Mouse (Mus musculus) G1E-ER4 (cell line): ENCODE results near the gene Fbxw26. TPM values are rescaled to one million over a fixed set of nuclear protein-coding genes. Genes with fewer than 3 reads are reported as not detected.
"Not testable (repeated sequence)": the region's sequence is repeated elsewhere in the genome, so short reads cannot be mapped to it uniquely, and the experiment has no call there.

Experiments
- GATA1 ChIP-seq: IDR thresholded peaks from one replicate; pipeline ENCODE4 v1.8.0; 2012; ENCODE audit warnings: low read length, inconsistent platforms
- polyA plus RNA-seq: library from polyadenylated mRNA; stranded (reverse); fragments of >175 nt; gene quantifications from 2 replicates; pipeline ENCODE4 v1.2.3, GENCODE M21; 2012

Gene Fbxw26
- not detected in 2 replicates for polyA plus RNA-seq

GRCm38 (mm10) chr9:109745989-109746388 is at the start of gene Fbxw26:
Gene Fbxw26 (minus strand): TSS chr9:109746089.
- TF ChIP-seq GATA1, result not testable (repeated sequence)

- TF ChIP-seq GATA1, result no peak
Observed at GRCm38 (mm10) chr9:109795221-109795620, 49.3 kb upstream of the Fbxw26 start.

- TF ChIP-seq GATA1, result not testable (repeated sequence)
Observed at GRCm38 (mm10) chr9:109790570-109790969, 44.7 kb upstream of the Fbxw26 start, which contains the start of gene Fbxw27. Gene Fbxw27 (minus strand): TSS chr9:109790670.

GRCm38 (mm10) chr9:109702600-109702999 is 43.3 kb downstream of the Fbxw26 start, which contains the start of gene Fbxw18:
Gene Fbxw18 (minus strand): TSS chr9:109702700.
- not testable (repeated sequence) for TF ChIP-seq GATA1

GRCm38 (mm10) chr9:109685299-109685698 is 60.6 kb downstream of the Fbxw26 start:
- TF ChIP-seq GATA1, result no peak

Other genes with a start within 250 kb of the Fbxw26 start
- gene Fbxw15, start 177.8 kb downstream of the Fbxw26 start, polyA plus RNA-seq, result not detected in 2 replicates
- not detected in 2 replicates for gene Fbxw24, start 120.0 kb downstream of the Fbxw26 start, polyA plus RNA-seq
- not detected in 2 replicates for gene Fbxw25, start 81.4 kb downstream of the Fbxw26 start, polyA plus RNA-seq
- not detected in 2 replicates for gene Fbxw18, start 43.4 kb downstream of the Fbxw26 start, polyA plus RNA-seq
- not detected in 2 replicates for gene Fbxw27, start 44.6 kb upstream of the Fbxw26 start, polyA plus RNA-seq
- not detected in 2 replicates for gene Spink8, start 66.2 kb upstream of the Fbxw26 start, polyA plus RNA-seq
- 5.8 and 23.3 TPM in 2 replicates for gene Nme6, start 86.7 kb upstream of the Fbxw26 start, polyA plus RNA-seq
- not detected in 2 replicates for gene Camp, start 103.5 kb upstream of the Fbxw26 start, polyA plus RNA-seq
- gene Cdc25a, start 129.5 kb upstream of the Fbxw26 start, polyA plus RNA-seq, result 108 and 165 TPM in 2 replicates
- gene Map4, start 185.4 kb upstream of the Fbxw26 start, polyA plus RNA-seq, result 73.3 and 80.1 TPM in 2 replicates